Mouse (Mus musculus) ovary, adult 18-20 months (tissue): Measurements from ENCODE around the gene Noc2l.
A peak's percentile ranks its signal among the peaks of the same experiment; 100 is the strongest.

Source experiments
- DNase-seq: peaks from one replicate; pipeline ENCODE4 v3.0.0; 2022; ENCODE audit warnings: low spot score, mixed read lengths

Gene Noc2l

DNA sequence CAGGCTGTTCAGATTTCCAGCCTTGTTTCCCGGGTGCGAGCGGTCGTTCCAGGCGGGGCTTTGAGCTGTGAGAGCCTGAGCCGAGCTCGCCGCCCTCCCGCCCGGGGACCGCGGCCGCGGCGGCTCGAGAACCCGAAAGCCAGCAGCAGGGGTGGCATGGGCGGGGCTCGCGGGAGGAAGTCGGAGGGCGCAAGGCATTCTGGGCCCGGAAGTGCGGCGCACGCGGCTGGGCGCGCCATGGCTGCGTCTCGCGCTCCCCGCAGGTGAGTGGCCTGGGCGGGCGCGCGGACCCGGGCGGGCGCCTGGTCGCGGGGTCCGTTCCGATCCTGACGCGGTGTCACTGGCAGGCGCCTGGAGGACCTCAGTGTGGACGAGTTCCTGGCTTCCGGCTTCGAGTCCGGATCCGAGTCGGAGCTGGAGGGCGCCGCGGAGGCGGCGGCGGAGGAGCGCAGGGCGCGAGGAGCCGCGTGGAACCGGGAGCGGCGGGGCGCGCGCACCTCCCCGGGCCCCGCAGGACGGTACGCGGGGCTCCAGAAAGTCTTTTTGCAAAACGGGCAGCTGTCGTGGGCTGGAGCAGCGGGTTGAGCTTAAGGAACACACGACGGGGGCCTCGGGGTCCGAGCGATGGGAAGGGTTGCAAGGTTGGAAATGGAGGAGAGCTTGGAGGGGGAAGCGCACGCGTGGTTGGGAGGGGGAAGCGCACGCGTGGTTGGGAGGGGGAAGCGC lies at the start of gene Noc2l:
Gene Noc2l, plus strand, starts transcription at position 203 of the 726 bp plus-strand sequence.
- DNase-seq, result peak; percentile 81

DNA sequence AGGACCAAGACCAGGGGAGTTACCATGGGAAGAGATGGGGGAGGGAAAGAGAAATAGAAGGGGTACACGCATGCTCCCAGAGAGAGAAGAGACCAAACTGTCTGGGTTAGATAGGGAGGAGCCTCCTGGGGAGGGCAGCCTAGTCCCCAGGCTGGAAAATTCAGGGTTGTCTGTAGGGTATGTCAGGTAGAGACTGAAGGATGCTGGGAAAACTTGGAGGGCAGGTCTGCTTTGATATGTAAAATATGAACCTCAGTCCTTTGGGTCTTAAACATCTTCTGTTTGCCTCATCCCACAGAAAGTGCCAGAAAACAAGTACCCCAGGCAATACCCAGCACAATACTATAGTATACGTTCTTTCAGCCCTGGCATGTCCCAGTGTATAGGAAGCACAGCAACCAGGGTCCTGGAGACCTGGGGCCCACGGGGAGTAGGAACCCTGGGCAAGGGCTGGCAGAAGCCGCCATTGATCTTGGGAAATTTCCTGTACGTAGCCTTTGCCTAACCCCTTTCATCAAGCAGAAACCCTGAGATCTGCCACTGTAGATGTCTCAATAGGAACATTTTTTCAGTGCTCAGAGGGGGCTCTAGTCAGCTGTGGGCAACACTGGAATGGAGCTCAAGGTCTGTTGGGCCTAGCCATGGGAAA lies 47.5 kb upstream of the Noc2l start:
- DNase-seq, result no peak

DNA sequence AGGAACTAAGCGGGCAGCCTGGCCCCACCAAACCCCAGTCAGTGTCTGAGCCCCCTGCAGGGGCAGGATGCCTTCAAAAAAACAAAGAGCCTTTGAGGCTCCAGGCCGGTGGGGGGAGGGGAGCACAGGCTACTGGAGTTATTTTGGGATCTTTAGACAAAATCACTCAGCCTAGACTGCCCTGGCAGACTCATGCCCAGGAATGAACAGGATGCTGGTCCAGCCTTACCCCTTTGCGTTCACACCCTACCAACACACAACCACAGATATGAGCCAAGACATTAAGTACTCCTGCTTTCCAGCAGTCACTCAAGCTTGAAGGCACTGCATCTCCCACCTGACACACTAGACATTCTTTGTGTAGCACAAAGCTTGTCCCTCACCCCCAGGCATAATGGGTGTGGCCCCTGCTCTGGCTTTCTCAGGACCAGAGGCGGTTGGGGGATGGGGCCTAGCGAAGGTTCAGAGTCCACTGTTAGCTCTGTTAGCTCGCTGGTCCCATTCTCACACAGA lies 46.9 kb upstream of the Noc2l start:
- no peak for DNase-seq

GRCm38 (mm10) chr4:156192421-156193199 lies 43.2 kb upstream of the Noc2l start:
- no peak for DNase-seq

GRCm38 (mm10) chr4:156193200-156193590 lies 42.6 kb upstream of the Noc2l start:
- no peak for DNase-seq

- no peak for DNase-seq
These were observed 41.9 kb upstream of the Noc2l start for GRCm38 (mm10) chr4:156193906-156194305.

GRCm38 (mm10) chr4:156194346-156194745 lies 41.5 kb upstream of the Noc2l start:
- DNase-seq, result no peak

- no peak for DNase-seq
These were observed 39.6 kb upstream of the Noc2l start for GRCm38 (mm10) chr4:156195927-156196870.

- DNase-seq, result peak; percentile 63
These were observed 38.5 kb upstream of the Noc2l start, which contains the start of gene Agrn for GRCm38 (mm10) chr4:156197131-156197828. Gene Agrn, minus strand, starts transcription at chr4:156197488.

DNA sequence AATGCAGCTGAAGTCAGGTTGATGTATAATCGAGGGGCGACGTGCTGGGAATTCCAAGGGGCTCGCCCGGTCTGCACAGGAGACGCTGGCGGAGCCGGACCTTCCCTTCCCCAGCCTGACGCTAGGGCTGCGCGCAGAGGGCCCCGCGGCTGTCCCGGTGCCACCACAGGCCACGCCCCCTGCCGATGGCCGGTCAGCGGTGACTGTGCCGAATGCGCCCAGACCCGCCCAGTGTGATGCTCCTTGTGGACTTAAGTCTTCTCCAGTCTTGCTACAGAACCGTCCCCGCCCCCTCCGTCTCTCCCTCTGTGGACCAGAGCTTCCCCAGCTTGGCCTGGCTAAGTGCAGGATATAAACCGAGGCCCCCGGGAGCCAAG lies 38.0 kb upstream of the Noc2l start:
- peak; percentile 79 for DNase-seq

DNA sequence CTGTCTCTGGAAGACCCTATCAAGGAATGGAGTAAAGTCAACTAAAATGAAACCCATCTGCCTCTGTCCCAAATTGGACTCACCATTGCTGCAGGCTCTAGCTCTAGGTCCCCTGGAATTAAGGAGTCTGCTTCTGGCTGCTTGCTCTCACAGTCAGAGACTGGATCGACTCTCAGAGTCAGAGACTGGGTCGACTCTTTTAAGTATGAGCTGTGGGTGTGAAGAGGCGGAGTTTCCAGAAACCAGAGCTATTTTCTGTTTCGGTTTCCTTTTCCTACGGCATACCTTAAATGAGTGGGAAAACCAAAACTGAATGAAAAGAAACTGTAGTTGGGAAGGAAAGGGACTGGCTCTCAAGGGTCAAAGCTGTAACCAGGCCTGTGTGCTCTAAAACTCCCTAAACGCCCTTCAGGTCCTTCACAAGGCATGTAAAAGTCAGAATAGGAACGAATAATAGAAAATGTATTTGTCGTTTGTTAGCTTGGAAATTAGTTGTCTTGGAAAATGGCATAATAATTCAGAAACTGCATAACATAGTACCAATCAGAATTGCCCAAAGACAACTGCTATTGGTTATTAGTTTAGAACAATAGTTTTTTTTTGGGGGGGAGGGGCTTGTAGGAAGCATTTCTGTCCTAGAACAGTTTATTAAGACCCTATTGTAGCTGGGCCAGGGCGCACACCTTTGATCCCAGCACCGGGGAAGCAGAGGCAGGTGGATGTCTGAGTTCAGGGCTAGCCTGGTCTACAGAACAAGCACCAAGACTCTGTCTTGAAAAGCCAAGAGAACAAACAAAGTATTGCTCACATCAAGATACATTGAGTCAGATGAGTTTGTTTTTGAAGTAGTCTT lies 35.0 kb upstream of the Noc2l start, which contains the start of gene Isg15:
Gene Isg15, minus strand, starts transcription at position 196 of the 853 bp plus-strand sequence.
- no peak for DNase-seq

- no peak for DNase-seq
These were observed 33.3 kb upstream of the Noc2l start for GRCm38 (mm10) chr4:156202462-156202893.

DNA sequence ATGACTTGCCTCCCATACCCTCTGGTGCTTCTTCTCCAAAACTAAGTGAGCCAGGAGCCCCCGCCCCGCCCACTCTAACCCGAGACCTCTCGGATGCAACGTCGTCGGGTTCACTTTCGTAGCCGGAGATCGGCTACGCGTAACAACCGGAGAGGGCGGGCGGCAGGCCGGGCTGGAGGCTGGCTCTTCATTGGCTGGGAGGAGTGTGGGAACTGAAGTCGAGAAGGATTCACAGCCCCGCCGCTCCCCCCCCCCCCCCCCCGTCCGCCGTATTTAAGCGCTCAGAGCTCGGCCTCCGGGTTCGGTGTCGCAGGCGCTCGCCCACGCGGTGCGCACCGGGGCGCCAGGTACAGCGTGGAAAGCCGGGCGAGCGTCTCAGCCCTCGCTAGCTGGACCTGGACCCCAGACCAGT lies 32.8 kb upstream of the Noc2l start, which contains the start of gene AW011738:
Gene AW011738, plus strand, starts transcription at position 304 of the 412 bp plus-strand sequence.
- DNase-seq, result peak; percentile 46

DNA sequence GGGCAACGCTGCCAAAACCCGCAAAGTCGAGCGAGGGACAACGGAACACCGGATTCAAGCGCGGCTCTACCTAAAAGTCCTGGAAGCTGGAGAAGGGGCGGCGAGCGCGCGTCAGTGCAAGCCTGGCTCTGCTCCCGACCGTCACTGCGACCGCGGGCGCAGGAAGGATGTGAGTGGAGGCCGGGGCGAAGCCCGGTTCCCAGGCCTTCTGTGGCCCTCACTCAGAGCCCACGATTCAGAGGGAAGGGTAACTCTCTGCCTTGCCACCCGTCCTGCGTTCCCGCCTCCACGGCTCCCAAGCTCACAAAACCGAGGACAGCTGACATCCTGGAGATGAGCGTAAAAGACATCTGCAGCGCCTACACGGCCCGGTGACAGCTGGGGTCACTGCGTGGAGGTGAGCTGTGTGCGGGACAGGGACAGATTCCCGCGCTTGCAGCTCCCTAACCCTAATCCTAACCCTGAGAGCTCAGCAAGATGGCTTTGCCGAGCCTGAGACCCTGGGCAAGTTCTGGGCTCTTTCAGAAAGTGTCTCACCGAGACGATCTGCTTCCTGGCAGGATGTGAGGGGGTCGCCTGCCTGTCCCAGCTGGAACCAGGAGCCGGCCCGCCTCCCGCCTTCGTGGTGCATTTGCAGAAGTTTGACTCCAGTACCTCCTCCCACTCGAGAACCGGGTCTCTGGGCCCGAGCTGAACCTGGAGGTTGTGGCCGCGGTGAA lies 32.2 kb upstream of the Noc2l start:
- no peak for DNase-seq

- DNase-seq, result no peak
These were observed 26.9 kb upstream of the Noc2l start for GRCm38 (mm10) chr4:156208872-156209271.

GRCm38 (mm10) chr4:156209963-156210635 lies 25.7 kb upstream of the Noc2l start:
- DNase-seq, result no peak

GRCm38 (mm10) chr4:156213134-156213533 lies 22.7 kb upstream of the Noc2l start:
- no peak for DNase-seq

DNA sequence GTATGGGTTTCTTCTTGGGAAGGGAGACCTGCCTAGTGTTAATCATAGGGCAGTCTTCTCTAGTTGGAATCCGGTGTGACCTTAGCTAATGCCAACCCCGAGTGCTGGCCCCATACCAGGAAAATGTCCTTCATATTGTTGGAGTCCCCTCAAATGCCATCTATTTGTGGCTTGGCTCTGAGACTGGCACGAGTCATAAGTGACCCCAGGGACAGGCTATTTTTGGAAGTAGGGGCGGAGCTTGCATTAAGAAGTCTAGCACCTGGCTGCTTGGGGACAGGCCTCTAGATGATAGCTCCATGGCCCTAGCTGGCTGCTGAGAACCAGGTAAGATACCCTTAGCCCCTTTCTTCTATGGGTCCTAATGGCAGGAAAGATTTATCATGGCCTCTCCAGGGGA lies 20.2 kb upstream of the Noc2l start, which contains the start of gene Perm1:
Gene Perm1, plus strand, starts transcription at position 220 of the 400 bp plus-strand sequence.
- no peak for DNase-seq
